Mouse (Mus musculus) lung, adult 2 months (tissue): ENCODE results near the gene Camk1d.

Source experiments
- CTCF ChIP-seq: fragments of 200-500 bp; IDR thresholded peaks from 2 replicates; pipeline ENCODE4 v1.5.1; 2011; ENCODE audit warnings: mild to moderate bottlenecking, low read length, control low read depth; ENCODE audit not compliant: insufficient read depth
- POLR2A ChIP-seq: fragments of 200-500 bp; IDR thresholded peaks from 2 replicates; pipeline ENCODE4 v1.6.1; 2011; ENCODE audit warnings: low read depth, mild to moderate bottlenecking, control low read depth, low read length, borderline replicate concordance; ENCODE audit errors: extremely low read depth

DNA sequence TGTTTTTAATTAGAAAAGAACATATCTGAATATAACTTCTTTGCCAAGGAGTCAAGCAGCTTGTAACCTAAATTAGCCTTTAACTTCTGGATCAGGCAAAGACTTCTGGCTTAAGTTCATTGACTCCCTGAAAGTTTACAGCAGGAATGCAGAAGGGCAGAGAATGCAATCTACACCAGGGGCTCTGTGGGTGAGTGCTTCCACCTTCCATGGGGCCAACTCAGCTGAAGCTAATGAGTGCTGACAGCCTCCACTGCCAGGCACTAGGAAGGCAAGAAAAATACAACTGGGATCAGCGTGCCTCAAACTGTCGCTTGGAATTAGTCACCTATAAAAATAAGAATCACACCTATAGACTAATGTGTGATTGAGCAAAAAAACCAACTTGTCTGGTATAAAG, 199.2 kb downstream of the Camk1d start:
- TF ChIP-seq CTCF (no peak), POLR2A (no peak)
